In the genomic region with DNA sequence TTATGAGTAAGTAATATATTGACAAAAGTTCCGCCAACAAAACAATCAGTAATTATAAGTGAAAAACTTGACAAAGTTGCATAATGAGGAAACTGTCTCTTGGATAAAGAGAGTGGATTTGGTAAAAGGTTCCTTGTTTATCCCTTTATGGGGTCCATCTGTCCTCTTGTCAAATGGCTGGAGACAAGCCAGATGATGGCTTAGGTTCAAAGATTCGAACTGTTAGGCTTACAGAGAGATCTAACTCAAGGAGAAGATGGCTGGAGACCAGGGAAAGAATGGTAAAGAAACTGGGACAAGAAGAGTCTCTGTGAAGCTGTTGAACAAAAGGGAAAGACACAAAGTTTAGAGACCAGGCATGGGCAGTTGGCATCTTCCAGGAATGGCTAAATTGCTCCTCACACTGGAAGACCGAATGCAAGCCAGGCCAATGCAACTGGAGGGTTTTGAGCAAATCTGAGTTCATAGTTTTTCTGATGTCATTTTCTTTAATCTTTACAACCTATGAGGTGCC, we compare ENCODE assay signal across 25 mouse cellular contexts.
DNase-seq lines count a peak whose midpoint lies in the region; ATAC-seq and TF ChIP-seq lines count a peak whose summit lies in the region.
"Had no signal": no experiment of that assay in that cellular context is flagged by ENCODE, and none has a peak within 500 bp of the region (broad histone marks: within the 10 kb centered on the region; RNA-seq: fewer than 3 reads in every experiment).

No protein-coding gene starts in this region.

- H3K9ac ChIP-seq in forebrain, embryonic 13.5 days: no peak overlapping the region
- no peak overlapping the region for H3K9ac ChIP-seq in forebrain, embryonic 11.5 days (ENCODE audit: low read length)
- no peak overlapping the region for H3K9ac ChIP-seq in hindbrain, embryonic 15.5 days
- H3K9ac ChIP-seq in hindbrain, embryonic 12.5 days: no peak overlapping the region
- H3K9ac ChIP-seq: embryonic facial prominence, embryonic 13.5 days; heart, embryonic 15.5 days; limb, embryonic 12.5 days; liver, embryonic 15.5 days; lung, embryonic 14.5 days; midbrain, embryonic 15.5 days; stomach, embryonic 15.5 days had no signal

- TF ChIP-seq POLR2A in brain, embryonic 14.5 days (IDR thresholded peaks at IDR 0.05; ENCODE audit: borderline replicate concordance, extremely low read depth, insufficient read depth, insufficient read length, poor library complexity, severe bottlenecking): no peak

- DNase-seq in forebrain, embryonic 11.5 days (ENCODE audit: low spot score): no peak
- peak; percentile 13 for DNase-seq in Muller cell, postnatal 12 days (ENCODE audit: inconsistent ontology term)
- DNase-seq in brain, embryonic 14.5 days (ENCODE audit: low read depth): peak; percentile 86
- no peak for DNase-seq in thymus, postnatal 25 days
- DNase-seq: adrenal gland, adult 8-10 months; B cell, adult 2 months; cerebellum, adult 18-20 months; gastrocnemius, postnatal 14 days; kidney, adult 11 months; kidney, postnatal 14 days; layer of hippocampus, adult 9-11 months; lung, embryonic 14.5 days; lung, postnatal 14 days; right cerebral cortex, postnatal 25 days had no signal

- peak overlapping the region; percentile 32; the same call in 1 of the 2 replicates for H3K27ac ChIP-seq in forebrain, embryonic 13.5 days
- no peak overlapping the region for H3K27ac ChIP-seq in forebrain, embryonic 11.5 days (ENCODE audit: low read depth, low read length)
- H3K27ac ChIP-seq in hindbrain, embryonic 15.5 days (replicated peaks): peak overlapping the region; percentile 45
- no peak overlapping the region for H3K27ac ChIP-seq in hindbrain, embryonic 12.5 days
- H3K27ac ChIP-seq: embryonic facial prominence, embryonic 13.5 days; heart, embryonic 10.5 days; heart, embryonic 15.5 days; limb, embryonic 12.5 days; liver, embryonic 15.5 days; midbrain, embryonic 15.5 days; stomach, embryonic 15.5 days had no signal

- H3K27me3 ChIP-seq in forebrain, embryonic 13.5 days: no peaks in the 10 kb centered on the region
- no peaks in the 10 kb centered on the region for H3K27me3 ChIP-seq in forebrain, embryonic 11.5 days (ENCODE audit: control insufficient read depth, insufficient read depth, low read length)
- H3K27me3 ChIP-seq in hindbrain, embryonic 15.5 days: no peaks in the 10 kb centered on the region
- H3K27me3 ChIP-seq in hindbrain, embryonic 12.5 days: no peaks in the 10 kb centered on the region
- H3K27me3 ChIP-seq: heart, embryonic 15.5 days; limb, embryonic 12.5 days; liver, embryonic 15.5 days; midbrain, embryonic 15.5 days; stomach, embryonic 15.5 days had no signal

- ATAC-seq in forebrain, embryonic 13.5 days: no peak
- ATAC-seq in forebrain, embryonic 11.5 days (replicated peaks; ENCODE audit: low FRiP score): no peak
- ATAC-seq in hindbrain, embryonic 15.5 days (ENCODE audit: low FRiP score, low read depth): 0 out of 2 replicates have a peak, but pooled peaks have one; percentile 38
- ATAC-seq in hindbrain, embryonic 12.5 days (ENCODE audit: low FRiP score): no peak
- ATAC-seq: inflammation-experienced regulatory T-cells, adult 6 months; midbrain, embryonic 15.5 days had no signal

- peaks cover 21% of the 10 kb centered on the region for H3K4me1 ChIP-seq in forebrain, embryonic 13.5 days
- peaks cover 7% of the 10 kb centered on the region for H3K4me1 ChIP-seq in forebrain, embryonic 11.5 days (replicated peaks; ENCODE audit: control insufficient read depth, insufficient read depth, low read length)
- H3K4me1 ChIP-seq in hindbrain, embryonic 15.5 days (replicated peaks): peaks cover 7% of the 10 kb centered on the region
- H3K4me1 ChIP-seq in hindbrain, embryonic 12.5 days: peaks cover 7% of the 10 kb centered on the region
- H3K4me1 ChIP-seq: liver, embryonic 15.5 days had no signal

- TF ChIP-seq CTCF in brain, embryonic 14.5 days (IDR thresholded peaks at IDR 0.05; ENCODE audit: borderline replicate concordance, extremely low read depth, insufficient read depth, insufficient read length): no peak

- H3K9me3 ChIP-seq in forebrain, embryonic 13.5 days (replicated peaks): no peaks in the 10 kb centered on the region
- no peaks in the 10 kb centered on the region for H3K9me3 ChIP-seq in forebrain, embryonic 11.5 days (ENCODE audit: control insufficient read depth, low read length)
- H3K9me3 ChIP-seq in hindbrain, embryonic 15.5 days: no peaks in the 10 kb centered on the region
- H3K9me3 ChIP-seq in hindbrain, embryonic 12.5 days (replicated peaks): no peaks in the 10 kb centered on the region
- H3K9me3 ChIP-seq: embryonic facial prominence, embryonic 13.5 days; heart, embryonic 10.5 days; heart, embryonic 15.5 days; limb, embryonic 12.5 days; liver, embryonic 15.5 days; midbrain, embryonic 15.5 days; stomach, embryonic 15.5 days had no signal

- H3K4me2 ChIP-seq in forebrain, embryonic 13.5 days: no peak overlapping the region
- no peak overlapping the region for H3K4me2 ChIP-seq in forebrain, embryonic 11.5 days (ENCODE audit: low read depth, low read length, severe bottlenecking)
- H3K4me2 ChIP-seq in hindbrain, embryonic 15.5 days: no peak overlapping the region
- H3K4me2 ChIP-seq in hindbrain, embryonic 12.5 days (replicated peaks): no peak overlapping the region
- H3K4me2 ChIP-seq: embryonic facial prominence, embryonic 13.5 days; heart, embryonic 15.5 days; limb, embryonic 12.5 days; liver, embryonic 15.5 days; lung, embryonic 14.5 days; midbrain, embryonic 15.5 days; stomach, embryonic 15.5 days had no signal

- no peaks in the 10 kb centered on the region for H3K36me3 ChIP-seq in forebrain, embryonic 13.5 days (ENCODE audit: poor library complexity, severe bottlenecking)
- no peaks in the 10 kb centered on the region for H3K36me3 ChIP-seq in forebrain, embryonic 11.5 days (ENCODE audit: control insufficient read depth, insufficient read depth, low read length)
- H3K36me3 ChIP-seq in hindbrain, embryonic 15.5 days: no peaks in the 10 kb centered on the region
- no peaks in the 10 kb centered on the region for H3K36me3 ChIP-seq in hindbrain, embryonic 12.5 days
- H3K36me3 ChIP-seq: embryonic facial prominence, embryonic 13.5 days; heart, embryonic 10.5 days; heart, embryonic 15.5 days; limb, embryonic 12.5 days; liver, embryonic 15.5 days; midbrain, embryonic 15.5 days; stomach, embryonic 15.5 days had no signal

- WGBS in forebrain, embryonic 13.5 days: 72% methylated on average over 3 of the region's 3 CpGs
- 92% methylated on average over 3 of the region's 3 CpGs for WGBS in forebrain, embryonic 11.5 days
- whole genome bisulfite sequencing in hindbrain, embryonic 15.5 days: 64% methylated on average over 3 of the region's 3 CpGs
- WGBS in hindbrain, embryonic 12.5 days: 85% methylated on average over 3 of the region's 3 CpGs

- H3K4me3 ChIP-seq in forebrain, embryonic 13.5 days: no peak overlapping the region
- no peak overlapping the region for H3K4me3 ChIP-seq in forebrain, embryonic 11.5 days (ENCODE audit: low read depth, low read length)
- no peak overlapping the region for H3K4me3 ChIP-seq in hindbrain, embryonic 15.5 days
- H3K4me3 ChIP-seq in hindbrain, embryonic 12.5 days: no peak overlapping the region
- H3K4me3 ChIP-seq: embryonic facial prominence, embryonic 13.5 days; heart, embryonic 10.5 days; heart, embryonic 15.5 days; limb, embryonic 12.5 days; liver, embryonic 15.5 days; midbrain, embryonic 15.5 days; stomach, embryonic 15.5 days had no signal

Comparison
In these comparisons a context has a peak if more than half of its experiments do, and no peak if none do; other contexts are left out.
1. H3K27ac ChIP-seq: peak in forebrain, embryonic 13.5 days (single experiment) and hindbrain, embryonic 15.5 days (single experiment); none in forebrain, embryonic 11.5 days (single experiment) and hindbrain, embryonic 12.5 days (single experiment).
2. DNase-seq: peak in Muller cell, postnatal 12 days (single experiment) and brain, embryonic 14.5 days (single experiment); none in forebrain, embryonic 11.5 days (single experiment) and thymus, postnatal 25 days (single experiment).